In the genomic region with DNA sequence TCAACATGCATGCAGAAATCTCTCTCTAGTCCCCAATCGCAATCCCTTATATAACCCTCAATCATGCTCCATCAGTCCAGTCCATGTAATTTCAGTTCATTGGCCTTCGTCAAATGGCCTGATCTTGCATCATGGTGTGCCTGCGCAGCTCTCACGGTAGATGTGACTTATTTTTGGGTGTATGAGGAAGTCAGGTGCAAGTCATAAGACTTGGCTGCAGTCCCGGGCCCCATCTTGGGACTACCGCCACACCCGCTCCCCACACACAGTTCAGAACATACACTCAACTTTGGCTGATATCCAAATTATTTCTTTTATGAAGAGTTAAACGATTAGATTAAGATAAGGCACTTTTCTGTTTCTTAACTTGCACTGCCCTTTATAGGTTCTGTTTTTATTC, we compare ENCODE assay signal across 25 mouse cellular contexts.
"Had no signal": no experiment of that assay in that cellular context is flagged by ENCODE, and none has a peak within 500 bp of the region (broad histone marks: within the 10 kb centered on the region; RNA-seq: fewer than 3 reads in every experiment).

No protein-coding gene starts in this region.

- H3K27ac ChIP-seq: embryonic facial prominence, embryonic 10.5 days; embryonic facial prominence, embryonic 12.5 days; embryonic facial prominence, embryonic 13.5 days; embryonic facial prominence, embryonic 15.5 days; forebrain, embryonic 10.5 days; forebrain, embryonic 12.5 days; forebrain, embryonic 13.5 days; forebrain, embryonic 15.5 days; gastrocnemius, adult 2 months; heart, adult 2 months; heart, embryonic 10.5 days had no signal

- H3K36me3 ChIP-seq: embryonic facial prominence, embryonic 10.5 days; embryonic facial prominence, embryonic 12.5 days; embryonic facial prominence, embryonic 13.5 days; embryonic facial prominence, embryonic 15.5 days; forebrain, embryonic 10.5 days; forebrain, embryonic 12.5 days; forebrain, embryonic 15.5 days; heart, embryonic 10.5 days had no signal

- H3K27me3 ChIP-seq: embryonic facial prominence, embryonic 12.5 days; embryonic facial prominence, embryonic 13.5 days; embryonic facial prominence, embryonic 15.5 days; forebrain, embryonic 12.5 days; forebrain, embryonic 13.5 days; forebrain, embryonic 15.5 days had no signal

- H3K9ac ChIP-seq: embryonic facial prominence, embryonic 12.5 days; embryonic facial prominence, embryonic 13.5 days; embryonic facial prominence, embryonic 15.5 days; forebrain, embryonic 12.5 days; forebrain, embryonic 13.5 days; forebrain, embryonic 15.5 days; forebrain, postnatal 0 days had no signal

- H3K4me1 ChIP-seq: embryonic facial prominence, embryonic 12.5 days; embryonic facial prominence, embryonic 13.5 days; embryonic facial prominence, embryonic 15.5 days; forebrain, embryonic 10.5 days; forebrain, embryonic 12.5 days; forebrain, embryonic 13.5 days; forebrain, embryonic 15.5 days had no signal

- DNase-seq: cerebellum, adult 9-11 months; cerebellum, postnatal 10 days; cerebellum, postnatal 14 days; cerebellum, postnatal 25 days; cerebellum, postnatal 36 days; embryo, embryonic 11 days; forebrain, postnatal 0 days; gastrocnemius, adult 2 months; gastrocnemius, postnatal 10 days; gastrocnemius, postnatal 14 days; gastrocnemius, postnatal 25 days; gastrocnemius, postnatal 36 days; heart, adult 11 months; heart, adult 18-20 months; heart, adult 2 months had no signal

- H3K4me3 ChIP-seq: embryonic facial prominence, embryonic 10.5 days; embryonic facial prominence, embryonic 12.5 days; embryonic facial prominence, embryonic 13.5 days; embryonic facial prominence, embryonic 15.5 days; erythroblast, embryonic 14.5 days; forebrain, embryonic 10.5 days; forebrain, embryonic 12.5 days; forebrain, embryonic 13.5 days; forebrain, embryonic 15.5 days; gastrocnemius, adult 2 months; heart, adult 2 months; heart, embryonic 10.5 days had no signal

- H3K9me3 ChIP-seq: embryonic facial prominence, embryonic 10.5 days; embryonic facial prominence, embryonic 12.5 days; embryonic facial prominence, embryonic 13.5 days; embryonic facial prominence, embryonic 15.5 days; forebrain, embryonic 10.5 days; forebrain, embryonic 12.5 days; forebrain, embryonic 13.5 days; forebrain, embryonic 15.5 days; heart, embryonic 10.5 days had no signal
